Mouse (Mus musculus) midbrain, embryonic 16.5 days (tissue): ENCODE data around the gene Pramef20. TPM values are rescaled to one million over a fixed set of nuclear protein-coding genes. Genes with fewer than 3 reads are reported as not detected.
"Not testable (repeated sequence)": the region's sequence is repeated elsewhere in the genome, so short reads cannot be mapped to it uniquely, and the experiment has no call there.

Experiments used
- ATAC-seq: fragments of 200-750 bp; cut with Nextera tagmentation; 2 replicates; pipeline ENCODE4 v1.8.0; 2017; ENCODE audit warnings: moderate TSS enrichment
- H3K27ac ChIP-seq: fragments of 300-500 bp; sonication (generic); 2 replicates; pipeline ENCODE4 v1.5.1; 2014; ENCODE audit warnings: mild to moderate bottlenecking, low read length, mixed read lengths
- H3K27me3 ChIP-seq: fragments of 300-500 bp; sonication (generic); 2 replicates; pipeline ENCODE4 v1.6.1; 2014; ENCODE audit warnings: low read depth, low read length, mixed read lengths; ENCODE audit not compliant: control insufficient read depth, insufficient read depth
- H3K36me3 ChIP-seq: fragments of 300-500 bp; sonication (generic); 2 replicates; pipeline ENCODE4 v1.6.1; 2014; ENCODE audit warnings: mild to moderate bottlenecking, low read length, moderate library complexity, mixed read lengths; ENCODE audit not compliant: control insufficient read depth, insufficient read depth
- H3K4me1 ChIP-seq: fragments of 300-500 bp; sonication (generic); 2 replicates; pipeline ENCODE4 v1.6.1; 2014; ENCODE audit warnings: mild to moderate bottlenecking, low read length, mixed read lengths; ENCODE audit not compliant: control insufficient read depth, insufficient read depth
- H3K4me2 ChIP-seq: fragments of 300-500 bp; sonication (generic); 2 replicates; pipeline ENCODE4 v1.6.1; 2014; ENCODE audit warnings: mild to moderate bottlenecking, low read length, mixed read lengths
- H3K4me3 ChIP-seq: fragments of 300-500 bp; sonication (generic); 2 replicates; pipeline ENCODE4 v1.5.1; 2014; ENCODE audit warnings: low read depth, mild to moderate bottlenecking, low read length, moderate library complexity, mixed read lengths
- H3K9ac ChIP-seq: fragments of 300-500 bp; sonication (generic); 2 replicates; pipeline ENCODE4 v1.6.1; 2014; ENCODE audit warnings: low read depth, low read length, mixed read lengths
- H3K9me3 ChIP-seq: fragments of 300-500 bp; sonication (generic); replicated peaks from 2 replicates; pipeline ENCODE4 v1.6.1; 2014; ENCODE audit warnings: mild to moderate bottlenecking, low read length, mixed read lengths; ENCODE audit not compliant: control insufficient read depth, poor library complexity, severe bottlenecking
- WGBS: fragments of 180-500 bp; shearing (Covaris S2); extraction: QIAGEN DNeasy Blood & Tissue Kit; methylation state at CpG from one replicate; pipeline ENCODE4 v1.1.7; 2014; 5-methylcytosine and 5-hydroxymethylcytosine counted together
- polyA plus RNA-seq: library from polyadenylated mRNA; unstranded; fragments of >200 nt; fragmentation: Nextera tagmentation; extraction: Ambion mirVana; gene quantifications from 2 replicates; pipeline ENCODE4 v1.2.1, GENCODE M21; 2015

Gene Pramef20
- polyA plus RNA-seq, 1 experiment from 2014 or later = not detected

- 91% methylated on average over 2 of the region's 3 CpGs for WGBS
- not testable (repeated sequence) for ATAC-seq, H3K4me3 ChIP-seq, H3K9me3 ChIP-seq, H3K4me2 ChIP-seq, H3K27ac ChIP-seq, H3K27me3 ChIP-seq, H3K36me3 ChIP-seq, H3K4me1 ChIP-seq, H3K9ac ChIP-seq
Measured at GRCm38 (mm10) chr4:144335856-144336255, 41.9 kb downstream of the Pramef20 start.

- not testable (repeated sequence) for H3K27ac ChIP-seq, H3K4me1 ChIP-seq, ATAC-seq
Measured at GRCm38 (mm10) chr4:144329949-144330348, 47.8 kb downstream of the Pramef20 start, which contains the start of gene Gm13128. Gm13128 (plus strand) TSS chr4:144330249.

More at GRCm38 (mm10) chr4:144329949-144330348, 47.8 kb downstream of the Pramef20 start, which contains the start of gene Gm13128:
- not testable (repeated sequence) for H3K9me3 ChIP-seq, H3K9ac ChIP-seq, H3K4me3 ChIP-seq, H3K27me3 ChIP-seq, H3K36me3 ChIP-seq, H3K4me2 ChIP-seq
- 57% methylated on average over 4 of the region's 4 CpGs for WGBS

Other genes starting within 250 kb of the Pramef20 start
- not detected in 2 replicates for gene Oog3, start 215.3 kb downstream of the Pramef20 start, polyA plus RNA-seq
- not detected in 2 replicates for gene Oog2, start 187.2 kb downstream of the Pramef20 start, polyA plus RNA-seq
- not detected in 2 replicates for gene C87977, start 164.6 kb downstream of the Pramef20 start, polyA plus RNA-seq
- gene Pramel5, start 97.4 kb downstream of the Pramef20 start, polyA plus RNA-seq = not detected in 2 replicates
- gene Gm13128, start 47.7 kb downstream of the Pramef20 start, polyA plus RNA-seq = not detected in 2 replicates
- gene Gm13119, start 20.0 kb downstream of the Pramef20 start, polyA plus RNA-seq = not detected in 2 replicates
- gene Pramef12, start 30.5 kb upstream of the Pramef20 start, polyA plus RNA-seq = not detected in 2 replicates
- 0.38 TPM in 1 of 2 replicates, not detected in the other for gene 1700012P22Rik, start 60.8 kb upstream of the Pramef20 start, polyA plus RNA-seq
- gene Gm9944, start 75.4 kb upstream of the Pramef20 start, polyA plus RNA-seq = not detected in 2 replicates
- gene Aadacl3, start 85.8 kb upstream of the Pramef20 start, polyA plus RNA-seq = not detected in 2 replicates
- gene 9430007A20Rik, start 141.9 kb upstream of the Pramef20 start, polyA plus RNA-seq = not detected in 2 replicates
- not detected in 2 replicates for gene Gm13124, start 187.2 kb upstream of the Pramef20 start, polyA plus RNA-seq
- gene Aadacl4, start 235.8 kb upstream of the Pramef20 start, polyA plus RNA-seq = not detected in 2 replicates